Mouse (Mus musculus) neural tube, embryonic 12.5 days (tissue): ENCODE results near the gene Bcam. TPM values are rescaled to one million over a fixed set of nuclear protein-coding genes. Genes with fewer than 3 reads are reported as not detected.

Experiments
- ATAC-seq: fragments of 200-750 bp; cut with Nextera tagmentation; 2 replicates; pipeline ENCODE4 v1.8.0; 2017; ENCODE audit warnings: low read depth, mild to moderate bottlenecking, moderate TSS enrichment, moderate library complexity; ENCODE audit not compliant: low FRiP score
- H3K27ac ChIP-seq: fragments of 300-500 bp; sonication (generic); 2 replicates; pipeline ENCODE4 v1.5.1; 2016
- H3K27me3 ChIP-seq: fragments of 300-500 bp; sonication (generic); replicated peaks from 2 replicates; pipeline ENCODE4 v1.6.1; 2016; ENCODE audit warnings: mild to moderate bottlenecking
- H3K36me3 ChIP-seq: fragments of 300-500 bp; sonication (generic); 2 replicates; pipeline ENCODE4 v1.6.1; 2016; ENCODE audit warnings: mild to moderate bottlenecking
- H3K4me1 ChIP-seq: fragments of 300-500 bp; sonication (generic); 2 replicates; pipeline ENCODE4 v1.6.1; 2016
- H3K4me2 ChIP-seq: fragments of 300-500 bp; sonication (generic); replicated peaks from 2 replicates; pipeline ENCODE4 v1.6.1; 2016; ENCODE audit warnings: mild to moderate bottlenecking
- H3K4me3 ChIP-seq: fragments of 300-500 bp; sonication (generic); 2 replicates; pipeline ENCODE4 v1.5.1; 2016
- H3K9ac ChIP-seq: fragments of 300-500 bp; sonication (generic); 2 replicates; pipeline ENCODE4 v1.6.1; 2016; ENCODE audit warnings: mild to moderate bottlenecking
- H3K9me3 ChIP-seq: fragments of 300-500 bp; sonication (generic); 2 replicates; pipeline ENCODE4 v1.6.1; 2016; ENCODE audit warnings: mild to moderate bottlenecking
- WGBS: fragments of 180-500 bp; shearing (Covaris S2); methylation state at CpG from one replicate; pipeline ENCODE4 v1.1.7; 2016; 5-methylcytosine and 5-hydroxymethylcytosine counted together
- polyA plus RNA-seq: library from polyadenylated mRNA; unstranded; fragments of >200 nt; fragmentation: Nextera tagmentation; extraction: Ambion mirVana; gene quantifications from 2 replicates; pipeline ENCODE4 v1.2.1, GENCODE M21; 2016

Bcam gene
- 15.1 and 15.4 TPM in 2 replicates for polyA plus RNA-seq

GRCm38 (mm10) chr7:19770984-19771391 lies at the start of gene Bcam:
TSS of gene Bcam (minus strand) at chr7:19771016.
- Histone ChIP-seq H3K36me3 (no peaks in the 10 kb centered on the region), H3K27ac (no peak within 1 kb of the TSS), H3K4me2 (peak within 1 kb of the TSS; percentile 76), H3K27me3 (peaks cover 40% of the 10 kb centered on the region), H3K4me1 (peaks cover 20% of the 10 kb centered on the region), H3K4me3 (peak within 1 kb of the TSS; percentile 39), H3K9ac (peak within 1 kb of the TSS; percentile 48; the same call in 1 of the 2 replicates), H3K9me3 (no peaks in the 10 kb centered on the region)
- peak; percentile 61; the same call in 1 of the 2 replicates for ATAC-seq
- 3% methylated on average over 9 of the region's 9 CpGs for WGBS

- Histone ChIP-seq H3K4me3 (no peak overlapping the region), H3K36me3 (no peaks in the 10 kb centered on the region), H3K27ac (no peak overlapping the region), H3K4me1 (peaks cover 27% of the 10 kb centered on the region), H3K4me2 (no peak overlapping the region), H3K9ac (no peak overlapping the region), H3K9me3 (0 out of 2 replicates have a peak, but pooled peaks cover 6% of the 10 kb centered on the region), H3K27me3 (peaks cover 55% of the 10 kb centered on the region)
- WGBS: 85% methylated on average over 7 of the region's 7 CpGs
- ATAC-seq: no peak
Observed at GRCm38 (mm10) chr7:19818875-19819274, 48.1 kb upstream of the Bcam start.

- 73% methylated on average over 5 of the region's 5 CpGs for WGBS
- Histone ChIP-seq H3K4me2 (no peak overlapping the region), H3K27ac (no peak overlapping the region), H3K27me3 (peaks cover 51% of the 10 kb centered on the region), H3K36me3 (no peaks in the 10 kb centered on the region), H3K9ac (no peak overlapping the region), H3K9me3 (0 out of 2 replicates have a peak, but pooled peaks cover 6% of the 10 kb centered on the region), H3K4me3 (no peak overlapping the region), H3K4me1 (peaks cover 27% of the 10 kb centered on the region)
- no peak for ATAC-seq
Observed at GRCm38 (mm10) chr7:19818440-19818839, 47.6 kb upstream of the Bcam start.

GRCm38 (mm10) chr7:19817382-19818105 lies 46.7 kb upstream of the Bcam start:
- Histone ChIP-seq H3K4me3 (no peak overlapping the region), H3K9ac (no peak overlapping the region), H3K4me2 (peak overlapping the region; percentile 66), H3K9me3 (0 out of 2 replicates have a peak, but pooled peaks cover 6% of the 10 kb centered on the region), H3K27ac (no peak overlapping the region), H3K4me1 (peaks cover 24% of the 10 kb centered on the region), H3K36me3 (no peaks in the 10 kb centered on the region), H3K27me3 (peaks cover 43% of the 10 kb centered on the region)
- peak; percentile 46 for ATAC-seq
- 6% methylated on average over 15 of the region's 15 CpGs for WGBS

- Histone ChIP-seq H3K27ac (no peak overlapping the region), H3K4me1 (peaks cover 21% of the 10 kb centered on the region), H3K9ac (no peak overlapping the region), H3K4me3 (peak overlapping the region; percentile 35), H3K36me3 (no peaks in the 10 kb centered on the region), H3K27me3 (peaks cover 42% of the 10 kb centered on the region), H3K9me3 (0 out of 2 replicates have a peak, but pooled peaks cover 6% of the 10 kb centered on the region), H3K4me2 (peak overlapping the region; percentile 66)
- 2% methylated on average over 28 of the region's 28 CpGs for WGBS
- ATAC-seq: peak; percentile 46
Observed at GRCm38 (mm10) chr7:19816224-19816771, 45.5 kb upstream of the Bcam start.

- peaks cover 43% of the 10 kb centered on the region for H3K27me3 ChIP-seq
Observed at GRCm38 (mm10) chr7:19815296-19816223, 44.7 kb upstream of the Bcam start.

GRCm38 (mm10) chr7:19813579-19814122 lies 42.8 kb upstream of the Bcam start:
- Histone ChIP-seq H3K4me1 (peaks cover 27% of the 10 kb centered on the region), H3K36me3 (no peaks in the 10 kb centered on the region), H3K9me3 (no peaks in the 10 kb centered on the region), H3K4me3 (no peak overlapping the region), H3K9ac (no peak overlapping the region), H3K27me3 (peaks cover 60% of the 10 kb centered on the region), H3K4me2 (no peak overlapping the region), H3K27ac (no peak overlapping the region)
- WGBS: 81% methylated on average over 6 of the region's 6 CpGs
- no peak for ATAC-seq

More at GRCm38 (mm10) chr7:19815296-19816223, 44.7 kb upstream of the Bcam start:
- 26% methylated on average over 17 of the region's 17 CpGs for WGBS
- H3K9me3 ChIP-seq: 0 out of 2 replicates have a peak, but pooled peaks cover 6% of the 10 kb centered on the region
- peaks cover 27% of the 10 kb centered on the region for H3K4me1 ChIP-seq
- H3K9ac ChIP-seq: no peak overlapping the region
- H3K4me3 ChIP-seq: peak overlapping the region; percentile 35
- H3K4me2 ChIP-seq: peak overlapping the region; percentile 66
- no peaks in the 10 kb centered on the region for H3K36me3 ChIP-seq
- ATAC-seq: peak; percentile 25; the same call in 1 of the 2 replicates
- H3K27ac ChIP-seq: no peak overlapping the region

GRCm38 (mm10) chr7:19813161-19813560 lies 42.3 kb upstream of the Bcam start:
- Histone ChIP-seq H3K9ac (no peak overlapping the region), H3K36me3 (no peaks in the 10 kb centered on the region), H3K27me3 (peaks cover 62% of the 10 kb centered on the region), H3K4me1 (peaks cover 27% of the 10 kb centered on the region), H3K9me3 (no peaks in the 10 kb centered on the region), H3K4me2 (no peak overlapping the region), H3K4me3 (no peak overlapping the region), H3K27ac (no peak overlapping the region)
- no peak for ATAC-seq
- WGBS: 84% methylated on average over 4 of the region's 4 CpGs

GRCm38 (mm10) chr7:19811114-19811513 lies 40.3 kb upstream of the Bcam start:
- no peak overlapping the region for H3K27ac ChIP-seq
- H3K4me3 ChIP-seq: 0 out of 2 replicates have a peak overlapping the region, but pooled peaks have one; percentile 3
- WGBS: 3% methylated on average over 22 of the region's 22 CpGs
- H3K27me3 ChIP-seq: peaks cover 45% of the 10 kb centered on the region
- H3K36me3 ChIP-seq: no peaks in the 10 kb centered on the region
- no peaks in the 10 kb centered on the region for H3K9me3 ChIP-seq
- H3K9ac ChIP-seq: no peak overlapping the region
- no peak for ATAC-seq
- peak overlapping the region; percentile 49 for H3K4me2 ChIP-seq
- H3K4me1 ChIP-seq: peaks cover 14% of the 10 kb centered on the region; the same call in 1 of the 2 replicates

- H3K36me3 ChIP-seq: no peaks in the 10 kb centered on the region
- no peaks in the 10 kb centered on the region for H3K9me3 ChIP-seq
- H3K27ac ChIP-seq: no peak overlapping the region
- H3K9ac ChIP-seq: peak overlapping the region; percentile 33; the same call in 1 of the 2 replicates
- H3K27me3 ChIP-seq: peaks cover 45% of the 10 kb centered on the region
- 4% methylated on average over 27 of the region's 27 CpGs for WGBS
- peaks cover 9% of the 10 kb centered on the region; the same call in 1 of the 2 replicates for H3K4me1 ChIP-seq
- 0 out of 2 replicates have a peak overlapping the region, but pooled peaks have one; percentile 3 for H3K4me3 ChIP-seq
- ATAC-seq: no peak
- H3K4me2 ChIP-seq: peak overlapping the region; percentile 48
Observed at GRCm38 (mm10) chr7:19809369-19809768, 38.6 kb upstream of the Bcam start.

GRCm38 (mm10) chr7:19806356-19806969 lies 35.6 kb upstream of the Bcam start:
- Histone ChIP-seq H3K27ac (no peak overlapping the region), H3K4me2 (no peak overlapping the region), H3K27me3 (peaks cover 34% of the 10 kb centered on the region), H3K36me3 (no peaks in the 10 kb centered on the region), H3K9ac (no peak overlapping the region), H3K4me1 (peaks cover 8% of the 10 kb centered on the region; the same call in 1 of the 2 replicates), H3K4me3 (no peak overlapping the region), H3K9me3 (no peaks in the 10 kb centered on the region)
- WGBS: 84% methylated on average over 8 of the region's 8 CpGs
- ATAC-seq: no peak
